Mouse (Mus musculus) right cerebral cortex, adult 2 months (tissue): ENCODE data around the gene Ago1.

Source experiments
- DNase-seq, 2 experiments: peaks; one replicate each; pipeline ENCODE4 v3.0.0; 2021 to 2022; ENCODE audit warnings: low spot score in 2 of 2

The Ago1 gene

GRCm38 (mm10) chr4:126412526-126412925, 55.9 kb downstream of the Ago1 start:
- DNase-seq = no peak
